Mouse (Mus musculus) thymus, adult 2 months (tissue): Measurements from ENCODE around the gene Zfp3. TPM values are rescaled to one million over a fixed set of nuclear protein-coding genes. Genes with fewer than 3 reads are reported as not detected.

Source experiments
- DNase-seq: peaks from one replicate; pipeline ENCODE4 v3.0.0; 2021
- H3K27ac ChIP-seq: fragments of 200-500 bp; 2 replicates; pipeline ENCODE4 v1.5.1; 2012; ENCODE audit warnings: low read length, control low read depth; ENCODE audit not compliant: control insufficient read depth, insufficient read depth
- H3K27me3 ChIP-seq: fragments of 200-500 bp; 2 replicates; pipeline ENCODE4 v1.6.1; 2012; ENCODE audit warnings: mild to moderate bottlenecking, low read length, moderate library complexity, mixed read lengths; ENCODE audit not compliant: control insufficient read depth, insufficient read depth
- H3K36me3 ChIP-seq: fragments of 200-500 bp; 2 replicates; pipeline ENCODE4 v1.6.1; 2012; ENCODE audit warnings: mild to moderate bottlenecking, low read length, moderate library complexity; ENCODE audit not compliant: control insufficient read depth, insufficient read depth
- H3K4me1 ChIP-seq: fragments of 200-500 bp; replicated peaks from 2 replicates; pipeline ENCODE4 v1.6.1; 2012; ENCODE audit warnings: low read length; ENCODE audit not compliant: control insufficient read depth, insufficient read depth
- H3K4me3 ChIP-seq: fragments of 200-500 bp; 2 replicates; pipeline ENCODE4 v1.5.1; 2012; ENCODE audit warnings: mild to moderate bottlenecking, low read length, control low read depth, moderate library complexity; ENCODE audit not compliant: control insufficient read depth, insufficient read depth
- CTCF ChIP-seq: fragments of 200-500 bp; IDR thresholded peaks from 2 replicates; pipeline ENCODE4 v1.5.1; 2012; ENCODE audit warnings: mild to moderate bottlenecking, control low read depth, low read length, moderate library complexity, borderline replicate concordance; ENCODE audit not compliant: control insufficient read depth, poor library complexity, insufficient read depth; ENCODE audit errors: extremely low read depth
- POLR2A ChIP-seq: fragments of 200-500 bp; IDR thresholded peaks from 2 replicates; pipeline ENCODE4 v1.6.1; 2012; ENCODE audit warnings: mild to moderate bottlenecking, low read length, control low read depth, moderate library complexity; ENCODE audit not compliant: control insufficient read depth, poor library complexity, insufficient read depth; ENCODE audit errors: extremely low read depth
- WGBS: fragments of 180-500 bp; shearing (Covaris S2); methylation state at CpG from one replicate; pipeline ENCODE4 v1.1.7; 2018; 5-methylcytosine and 5-hydroxymethylcytosine counted together
- polyA plus RNA-seq: library from polyadenylated mRNA; depleted of rRNA; stranded (reverse); fragments of >200 nt; gene quantifications from 2 replicates; pipeline ENCODE4 v1.2.3, GENCODE M21; 2012

Zfp3 gene
- polyA plus RNA-seq, 1 experiment = 3.9 TPM

DNA sequence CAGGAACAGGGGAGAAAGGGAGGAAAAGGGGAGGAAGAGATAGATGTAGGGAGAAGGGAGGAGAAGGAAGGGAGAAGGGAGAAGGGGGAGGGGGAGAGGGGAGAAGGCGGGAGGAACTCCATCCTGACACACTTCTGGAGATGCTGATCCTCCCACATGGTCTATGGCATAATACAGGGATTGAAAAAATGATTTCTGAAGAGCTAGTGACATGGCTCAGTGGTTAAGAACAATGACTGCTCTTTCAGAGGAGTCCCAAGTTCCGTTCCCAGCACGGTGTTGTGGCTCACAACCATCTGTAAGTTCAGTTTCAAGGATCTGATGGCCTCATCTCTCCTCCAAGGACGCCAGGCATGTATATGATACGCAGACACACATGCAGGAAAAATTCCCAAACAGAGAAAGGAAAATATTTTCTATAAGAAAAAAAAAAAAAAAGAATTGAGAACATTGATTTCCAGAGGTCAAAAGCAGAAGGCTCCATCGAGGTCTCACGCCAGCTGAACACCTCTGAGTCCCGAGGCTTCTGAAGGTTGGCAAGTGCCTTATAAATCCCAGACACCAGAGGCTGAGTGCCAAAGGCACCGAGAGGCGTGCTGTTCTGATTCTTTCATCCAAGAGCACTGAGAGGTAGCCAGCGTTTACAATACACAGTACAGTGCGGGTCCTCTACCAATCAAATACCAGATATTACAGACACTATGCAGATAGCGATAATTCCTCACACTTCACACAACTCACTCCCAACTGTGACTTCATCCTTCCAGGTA lies 47.6 kb downstream of the Zfp3 start:
- no peak overlapping the region for H3K27ac ChIP-seq
- TF ChIP-seq CTCF = no peak
- TF ChIP-seq POLR2A = no peak
- no peaks in the 10 kb centered on the region for H3K27me3 ChIP-seq
- 83% methylated on average over 13 of the region's 13 CpGs for WGBS
- DNase-seq = no peak
- H3K4me3 ChIP-seq = no peak overlapping the region
- peaks cover 1% of the 10 kb centered on the region; the same call in 1 of the 2 replicates for H3K4me1 ChIP-seq
- H3K36me3 ChIP-seq = no peaks in the 10 kb centered on the region

DNA sequence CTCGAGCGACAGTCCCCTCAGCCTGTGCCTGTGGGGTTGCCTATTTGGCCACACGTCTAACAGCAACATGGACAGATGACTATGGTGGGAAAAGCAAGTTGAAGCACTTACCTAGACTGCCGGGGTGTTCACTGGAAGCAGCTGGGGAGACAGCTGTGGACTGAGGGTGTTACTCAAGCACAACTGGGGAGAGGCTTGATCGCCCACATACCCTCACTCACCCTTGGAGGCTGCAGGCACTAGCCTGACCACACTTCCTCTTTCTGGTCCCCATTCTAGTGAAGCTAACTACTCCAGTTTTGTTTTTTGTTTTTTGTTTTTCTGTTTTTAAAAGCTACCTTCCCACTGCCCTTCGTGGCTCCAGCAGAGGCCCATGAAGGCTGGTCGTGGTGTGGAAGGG lies 48.4 kb downstream of the Zfp3 start, which contains the start of gene Scimp:
Scimp (minus strand) TSS at position 222 of the 400 bp plus-strand sequence.
- Histone ChIP-seq H3K4me3 (no peak within 1 kb of the TSS), H3K27me3 (no peaks in the 10 kb centered on the region)
- TF ChIP-seq POLR2A (no peak), CTCF (no peak)

DNA sequence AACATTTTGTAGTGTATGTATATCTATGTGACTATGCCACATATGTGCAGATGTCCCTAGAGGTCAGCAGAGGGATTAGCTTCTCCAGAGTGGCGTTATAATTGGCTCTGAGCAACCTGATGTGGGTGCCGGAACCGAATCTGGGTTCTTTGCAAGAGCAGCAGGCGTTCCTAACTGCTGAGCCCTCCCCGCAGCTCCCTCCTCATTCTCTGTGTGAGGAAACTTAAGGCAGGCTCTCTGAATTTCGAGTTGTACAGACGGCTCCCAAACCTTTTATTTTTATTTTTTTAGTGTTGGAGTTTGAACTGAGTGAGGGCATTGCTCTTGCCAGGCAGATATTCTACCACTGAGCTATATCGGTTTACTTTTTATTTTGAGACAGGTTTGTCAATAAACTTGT lies 51.1 kb downstream of the Zfp3 start:
- Histone ChIP-seq H3K27ac (no peak overlapping the region), H3K4me1 (no peaks in the 10 kb centered on the region), H3K27me3 (no peaks in the 10 kb centered on the region), H3K36me3 (no peaks in the 10 kb centered on the region), H3K4me3 (no peak overlapping the region)
- no peak for DNase-seq
- TF ChIP-seq POLR2A (no peak), CTCF (no peak)
- whole genome bisulfite sequencing = 93% methylated on average over 8 of the region's 8 CpGs

More for the DNA sequence above, 48.4 kb downstream of the Zfp3 start, which contains the start of gene Scimp:
- no peaks in the 10 kb centered on the region for H3K36me3 ChIP-seq
- no peaks in the 10 kb centered on the region for H3K4me1 ChIP-seq
- WGBS = 22% methylated on average over 7 of the region's 7 CpGs
- DNase-seq = no peak
- H3K27ac ChIP-seq = no peak within 1 kb of the TSS

DNA sequence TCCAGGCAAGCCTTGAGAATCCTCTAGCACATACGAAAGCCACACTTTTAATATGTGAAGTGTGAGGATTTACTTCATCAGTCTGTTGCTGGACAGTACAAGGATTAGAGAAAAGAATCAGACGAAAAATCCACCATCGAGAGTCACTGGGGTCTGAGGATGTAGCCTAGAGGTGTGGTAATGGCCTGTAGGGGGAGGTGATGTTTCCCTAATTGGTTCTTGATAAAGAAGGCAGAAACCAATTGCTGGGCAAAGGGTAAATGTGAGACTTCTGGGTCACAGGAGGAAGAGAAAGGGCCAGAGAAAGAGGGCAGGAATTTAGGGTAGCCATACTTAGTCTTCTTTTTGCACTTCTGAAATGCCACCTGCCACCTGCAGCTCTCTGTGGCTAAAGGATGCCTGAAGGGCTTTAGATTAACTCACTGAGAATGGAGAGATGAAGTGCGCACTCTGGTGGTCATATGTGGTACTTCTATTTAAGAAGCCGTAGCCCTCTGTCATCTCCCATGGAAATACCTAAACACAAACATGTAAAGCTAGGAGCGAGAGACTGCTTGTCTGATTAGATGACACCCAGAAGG lies 51.6 kb downstream of the Zfp3 start:
- no peak overlapping the region for H3K4me3 ChIP-seq
- peak; percentile 60 for DNase-seq
- TF ChIP-seq POLR2A = no peak
- no peak for TF ChIP-seq CTCF
- H3K36me3 ChIP-seq = no peaks in the 10 kb centered on the region
- H3K27me3 ChIP-seq = no peaks in the 10 kb centered on the region
- 22% methylated on average over 6 of the region's 6 CpGs for WGBS
- no peak overlapping the region for H3K27ac ChIP-seq
- no peaks in the 10 kb centered on the region for H3K4me1 ChIP-seq

DNA sequence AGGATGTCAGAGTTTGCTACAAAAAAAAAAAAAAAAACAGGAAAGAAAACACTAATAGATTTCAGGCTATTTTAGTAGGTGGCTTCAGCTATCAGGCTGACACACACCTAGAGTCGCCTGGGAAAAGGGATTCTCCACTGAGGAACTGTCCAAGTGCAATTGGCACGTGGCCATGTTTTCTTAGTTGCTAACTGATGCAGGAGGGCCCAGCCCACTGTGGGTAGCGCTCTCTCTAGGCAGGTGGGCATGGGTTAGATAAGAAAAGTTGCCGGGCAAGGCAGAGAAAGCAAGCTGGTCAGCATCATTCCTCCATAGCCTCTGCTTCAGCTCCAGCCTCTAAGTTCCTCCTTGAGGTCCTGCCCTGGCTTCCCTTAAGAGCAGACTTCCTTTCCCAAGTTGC lies 52.8 kb downstream of the Zfp3 start:
- DNase-seq = no peak
- Histone ChIP-seq H3K27ac (no peak overlapping the region), H3K4me1 (no peaks in the 10 kb centered on the region), H3K4me3 (no peak overlapping the region), H3K27me3 (no peaks in the 10 kb centered on the region), H3K36me3 (no peaks in the 10 kb centered on the region)
- 84% methylated on average over 4 of the region's 4 CpGs for WGBS
- TF ChIP-seq POLR2A (no peak), CTCF (no peak)

DNA sequence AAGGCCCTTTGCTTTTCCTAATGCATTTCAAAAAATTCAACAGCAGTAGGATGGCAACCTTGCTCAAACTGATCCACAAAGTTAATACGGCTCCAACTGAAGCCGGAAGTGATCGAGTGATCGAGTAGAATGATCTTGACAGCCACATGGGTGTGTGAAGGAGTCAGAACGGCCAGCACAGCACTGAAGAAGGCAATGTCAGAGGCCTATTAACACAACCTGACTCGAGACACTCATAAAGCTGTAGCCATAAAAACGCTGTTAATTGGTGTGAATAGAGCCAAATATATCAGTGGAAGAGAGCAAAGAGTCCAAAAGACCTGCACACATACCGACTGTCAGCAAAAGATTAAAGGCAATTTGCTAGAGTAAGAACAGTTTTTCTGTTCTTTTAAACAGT lies 56.1 kb downstream of the Zfp3 start:
- TF ChIP-seq CTCF = no peak
- no peak for TF ChIP-seq POLR2A
- H3K36me3 ChIP-seq = no peaks in the 10 kb centered on the region
- WGBS = 90% methylated on average over 8 of the region's 8 CpGs
- no peak overlapping the region for H3K4me3 ChIP-seq
- no peaks in the 10 kb centered on the region for H3K27me3 ChIP-seq
- DNase-seq = no peak
- no peak overlapping the region for H3K27ac ChIP-seq
- no peaks in the 10 kb centered on the region for H3K4me1 ChIP-seq
